Mouse (Mus musculus) intestine, embryonic 15.5 days (tissue): Measurements from ENCODE around the gene Ncan. TPM values are rescaled to one million over a fixed set of nuclear protein-coding genes. Genes with fewer than 3 reads are reported as not detected.
"Not testable (repeated sequence)": the region's sequence is repeated elsewhere in the genome, so short reads cannot be mapped to it uniquely, and the experiment has no call there.

Experiments
- ATAC-seq: fragments of 200-750 bp; cut with Nextera tagmentation; 2 replicates; pipeline ENCODE4 v1.8.0; 2017; ENCODE audit warnings: moderate TSS enrichment, moderate library complexity
- H3K27ac ChIP-seq: fragments of 300-500 bp; sonication (generic); 2 replicates; pipeline ENCODE4 v1.5.1; 2015; ENCODE audit warnings: mild to moderate bottlenecking, inconsistent platforms
- H3K27me3 ChIP-seq: fragments of 300-500 bp; sonication (generic); replicated peaks from 2 replicates; pipeline ENCODE4 v1.6.1; 2015; ENCODE audit warnings: inconsistent platforms
- H3K36me3 ChIP-seq: fragments of 300-500 bp; sonication (generic); 2 replicates; pipeline ENCODE4 v1.6.1; 2015; ENCODE audit warnings: inconsistent platforms
- H3K4me1 ChIP-seq: fragments of 300-500 bp; sonication (generic); replicated peaks from 2 replicates; pipeline ENCODE4 v1.6.1; 2015; ENCODE audit warnings: inconsistent platforms
- H3K4me2 ChIP-seq: fragments of 300-500 bp; sonication (generic); replicated peaks from 2 replicates; pipeline ENCODE4 v1.6.1; 2015; ENCODE audit warnings: mild to moderate bottlenecking, inconsistent platforms
- H3K4me3 ChIP-seq: fragments of 300-500 bp; sonication (generic); replicated peaks from 2 replicates; pipeline ENCODE4 v1.5.1; 2015; ENCODE audit warnings: inconsistent platforms
- H3K9ac ChIP-seq: fragments of 300-500 bp; sonication (generic); 2 replicates; pipeline ENCODE4 v1.6.1; 2015; ENCODE audit warnings: inconsistent platforms
- H3K9me3 ChIP-seq: fragments of 300-500 bp; sonication (generic); 2 replicates; pipeline ENCODE4 v1.6.1; 2016; ENCODE audit warnings: inconsistent platforms
- WGBS: fragments of 180-500 bp; shearing (Covaris S2); methylation state at CpG from one replicate; pipeline ENCODE4 v1.1.7; 2015; 5-methylcytosine and 5-hydroxymethylcytosine counted together
- polyA plus RNA-seq: library from polyadenylated mRNA; unstranded; fragments of >200 nt; fragmentation: Nextera tagmentation; extraction: Ambion mirVana; gene quantifications from 2 replicates; pipeline ENCODE4 v1.2.1, GENCODE M21; 2015

Gene Ncan
- polyA plus RNA-seq, 1 experiment from 2014 or later, result 1.6 TPM

DNA sequence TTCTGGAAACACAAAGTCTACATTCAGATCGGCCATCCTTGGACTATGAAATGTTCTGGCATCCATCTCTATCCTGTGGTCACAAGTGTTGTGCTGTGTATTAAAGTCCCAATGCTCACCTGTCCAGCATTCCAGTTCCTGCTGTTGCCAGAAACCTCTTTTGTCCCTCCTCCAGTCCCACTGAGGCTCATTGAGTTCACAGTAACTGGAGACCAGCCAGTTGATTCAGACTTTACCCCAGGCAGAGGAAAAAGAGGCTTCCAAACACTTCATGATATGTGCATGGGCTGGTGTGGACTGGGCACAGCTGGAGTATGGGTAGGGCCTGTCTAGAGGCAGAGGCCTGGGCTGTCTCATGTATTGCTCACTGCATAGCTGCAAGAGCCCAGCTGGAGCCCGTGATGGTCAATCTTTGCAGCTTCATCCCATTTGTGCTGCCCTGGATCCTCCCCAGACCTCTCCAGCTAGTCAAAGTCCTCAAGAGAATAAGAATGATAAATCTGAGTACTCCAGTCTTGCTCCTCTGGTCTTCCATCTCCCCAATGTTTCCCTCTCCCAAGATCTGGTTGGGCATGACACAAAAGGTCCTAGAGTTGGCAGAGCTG lies 48.7 kb downstream of the Ncan start:
- ATAC-seq, result peak; percentile 26

GRCm38 (mm10) chr8:70057721-70058120 lies 63.0 kb downstream of the Ncan start:
- Histone ChIP-seq H3K4me3 (no peak overlapping the region), H3K4me2 (no peak overlapping the region), H3K4me1 (no peaks in the 10 kb centered on the region), H3K9me3 (no peaks in the 10 kb centered on the region), H3K27ac (no peak overlapping the region), H3K9ac (no peak overlapping the region), H3K27me3 (no peaks in the 10 kb centered on the region), H3K36me3 (peaks cover 44% of the 10 kb centered on the region)
- 90% methylated on average over 1 of the region's 1 CpGs for WGBS
- ATAC-seq, result no peak

More for the DNA sequence above, 48.7 kb downstream of the Ncan start:
- peaks cover 13% of the 10 kb centered on the region for H3K36me3 ChIP-seq
- H3K4me1 ChIP-seq, result peaks cover 4% of the 10 kb centered on the region
- no peak overlapping the region for H3K9ac ChIP-seq
- no peaks in the 10 kb centered on the region for H3K9me3 ChIP-seq
- H3K4me3 ChIP-seq, result peak overlapping the region; percentile 21; the same call in 1 of the 2 replicates
- H3K27ac ChIP-seq, result peak overlapping the region; percentile 27; the same call in 1 of the 2 replicates
- H3K4me2 ChIP-seq, result peak overlapping the region; percentile 55
- H3K27me3 ChIP-seq, result no peaks in the 10 kb centered on the region
- 75% methylated on average over 2 of the region's 2 CpGs for WGBS

DNA sequence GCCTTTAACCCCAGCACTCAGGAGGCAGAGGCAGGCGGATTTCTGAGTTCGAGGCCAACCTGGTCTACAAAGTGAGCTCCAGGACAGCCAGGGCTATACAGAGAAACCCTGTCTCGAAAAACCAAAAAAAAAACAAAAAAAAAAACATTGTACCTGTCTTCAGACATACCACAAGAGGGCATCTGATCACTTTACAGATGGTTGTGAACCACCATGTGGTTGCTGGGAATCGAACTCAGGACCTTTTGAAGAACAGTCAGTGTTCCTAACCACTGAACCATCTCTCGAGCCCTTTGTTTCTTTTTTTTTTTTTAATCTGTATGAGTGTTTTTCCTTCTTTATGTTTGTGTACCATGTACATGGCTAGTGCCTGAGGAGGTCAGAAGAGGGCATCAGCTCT lies 70.2 kb downstream of the Ncan start:
- not testable (repeated sequence) for H3K27me3 ChIP-seq, ATAC-seq, H3K4me1 ChIP-seq, H3K4me3 ChIP-seq, H3K4me2 ChIP-seq, H3K9me3 ChIP-seq, H3K9ac ChIP-seq, H3K27ac ChIP-seq
- peaks cover 26% of the 10 kb centered on the region; the same call in 1 of the 2 replicates for H3K36me3 ChIP-seq
- 87% methylated on average over 5 of the region's 5 CpGs for WGBS

DNA sequence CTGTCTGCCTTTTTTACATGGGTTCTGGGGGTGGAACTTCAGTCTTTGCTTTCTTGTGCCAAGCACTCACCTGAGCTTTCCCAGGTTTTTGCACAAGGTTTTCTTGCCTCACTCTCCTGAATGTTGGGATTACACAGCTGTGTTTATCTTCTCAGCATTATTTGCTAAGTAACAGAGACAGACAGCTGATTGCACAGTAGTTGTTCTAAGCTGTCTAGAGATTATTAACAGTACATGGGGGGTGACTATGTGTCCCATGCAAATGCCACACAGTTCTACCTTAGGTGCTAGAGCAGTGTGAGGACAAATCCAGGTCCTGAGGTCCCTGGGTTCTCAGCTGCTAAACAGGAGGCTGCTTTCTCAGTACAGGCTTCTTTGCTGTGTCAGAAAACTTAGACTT lies 71.0 kb downstream of the Ncan start:
- Histone ChIP-seq H3K27me3 (no peaks in the 10 kb centered on the region), H3K4me2 (no peak overlapping the region), H3K27ac (no peak overlapping the region), H3K4me1 (no peaks in the 10 kb centered on the region), H3K36me3 (peaks cover 21% of the 10 kb centered on the region; the same call in 1 of the 2 replicates), H3K9me3 (no peaks in the 10 kb centered on the region), H3K4me3 (no peak overlapping the region), H3K9ac (no peak overlapping the region)
- no peak for ATAC-seq

DNA sequence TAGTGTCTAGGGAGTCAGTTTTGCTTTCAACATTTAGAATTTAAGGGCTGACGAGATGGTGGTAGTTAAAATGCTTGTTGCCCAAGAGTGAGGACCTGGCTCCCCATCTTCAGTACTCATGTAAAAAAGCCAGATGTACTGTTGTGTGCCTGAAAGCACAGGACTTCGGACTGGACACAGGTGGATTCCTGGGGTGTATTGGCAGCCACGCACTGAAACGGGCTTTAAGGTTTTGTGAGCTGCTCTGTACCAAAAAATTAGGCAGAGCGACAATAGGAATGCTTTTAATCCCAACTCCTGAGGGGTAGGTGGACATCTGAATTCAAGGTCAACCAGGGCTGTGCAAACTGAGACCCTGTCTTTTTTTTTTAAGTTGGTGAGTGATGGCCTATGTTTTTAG lies 76.7 kb downstream of the Ncan start:
- no peaks in the 10 kb centered on the region for H3K9me3 ChIP-seq
- no peaks in the 10 kb centered on the region for H3K27me3 ChIP-seq
- WGBS, result 90% methylated on average over 5 of the region's 5 CpGs
- peaks cover 21% of the 10 kb centered on the region for H3K4me1 ChIP-seq
- H3K4me3 ChIP-seq, result peak overlapping the region; percentile 98
- ATAC-seq, result no peak
- peak overlapping the region; percentile 97; the same call in 1 of the 2 replicates for H3K9ac ChIP-seq
- H3K27ac ChIP-seq, result no peak overlapping the region
- H3K4me2 ChIP-seq, result peak overlapping the region; percentile 93
- H3K36me3 ChIP-seq, result no peaks in the 10 kb centered on the region

Other genes with a start within 250 kb of the Ncan start
- 0.48 and 0.65 TPM in 2 replicates for gene Cilp2, start 233.2 kb downstream of the Ncan start, polyA plus RNA-seq
- 2.8 and 3.4 TPM in 2 replicates for gene Tssk6, start 218.7 kb downstream of the Ncan start, polyA plus RNA-seq
- gene Ndufa13, start 218.3 kb downstream of the Ncan start, polyA plus RNA-seq, result 212 and 213 TPM in 2 replicates
- gene Yjefn3, start 218.2 kb downstream of the Ncan start, polyA plus RNA-seq, result 3.9 and 4.2 TPM in 2 replicates
- 51.2 and 54.7 TPM in 2 replicates for gene Gatad2a, start 124.5 kb downstream of the Ncan start, polyA plus RNA-seq
- gene Mau2, start 78.1 kb downstream of the Ncan start, polyA plus RNA-seq, result 43.1 and 46.4 TPM in 2 replicates
- 36.3 and 37.5 TPM in 2 replicates for gene Sugp1, start 78.1 kb downstream of the Ncan start, polyA plus RNA-seq
- 42.8 and 52.6 TPM in 2 replicates for gene Tm6sf2, start 47.9 kb downstream of the Ncan start, polyA plus RNA-seq
- gene Hapln4, start 37.4 kb downstream of the Ncan start, polyA plus RNA-seq, result 0.06 and 0.11 TPM in 2 replicates
- 47.4 and 48.9 TPM in 2 replicates for gene Nr2c2ap, start 10.5 kb upstream of the Ncan start, polyA plus RNA-seq
- 11.7 and 12.3 TPM in 2 replicates for gene Rfxank, start 18.3 kb upstream of the Ncan start, polyA plus RNA-seq
- 34.6 and 40.1 TPM in 2 replicates for gene Borcs8, start 18.6 kb upstream of the Ncan start, polyA plus RNA-seq
- 0.11 TPM in 1 of 2 replicates, not detected in the other for gene Mef2b, start 18.8 kb upstream of the Ncan start, polyA plus RNA-seq
- gene Tmem161a, start 51.5 kb upstream of the Ncan start, polyA plus RNA-seq, result 55.7 and 64.3 TPM in 2 replicates
- gene Slc25a42, start 91.4 kb upstream of the Ncan start, polyA plus RNA-seq, result 5.8 and 6.0 TPM in 2 replicates
- 20.6 and 23.0 TPM in 2 replicates for gene Sugp2, start 113.4 kb upstream of the Ncan start, polyA plus RNA-seq
- 25.4 and 26.4 TPM in 2 replicates for gene Armc6, start 113.6 kb upstream of the Ncan start, polyA plus RNA-seq
- gene Homer3, start 162.0 kb upstream of the Ncan start, polyA plus RNA-seq, result 27.7 and 31.5 TPM in 2 replicates
- gene Ddx49, start 181.6 kb upstream of the Ncan start, polyA plus RNA-seq, result 45.8 and 52.7 TPM in 2 replicates
- 331 and 429 TPM in 2 replicates for gene Cope, start 181.6 kb upstream of the Ncan start, polyA plus RNA-seq
- 3.6 TPM in 2 replicates for gene Cers1, start 194.9 kb upstream of the Ncan start, polyA plus RNA-seq
- gene Gdf1, start 208.9 kb upstream of the Ncan start, polyA plus RNA-seq, result 0.38 and 1.4 TPM in 2 replicates
- gene Upf1, start 232.4 kb upstream of the Ncan start, polyA plus RNA-seq, result 14.6 and 15.7 TPM in 2 replicates